Mouse (Mus musculus): ENCODE measurements around the gene Camk1d.
A peak's percentile ranks its signal among the peaks of the same experiment; 100 is the strongest.

The Camk1d gene

DNA sequence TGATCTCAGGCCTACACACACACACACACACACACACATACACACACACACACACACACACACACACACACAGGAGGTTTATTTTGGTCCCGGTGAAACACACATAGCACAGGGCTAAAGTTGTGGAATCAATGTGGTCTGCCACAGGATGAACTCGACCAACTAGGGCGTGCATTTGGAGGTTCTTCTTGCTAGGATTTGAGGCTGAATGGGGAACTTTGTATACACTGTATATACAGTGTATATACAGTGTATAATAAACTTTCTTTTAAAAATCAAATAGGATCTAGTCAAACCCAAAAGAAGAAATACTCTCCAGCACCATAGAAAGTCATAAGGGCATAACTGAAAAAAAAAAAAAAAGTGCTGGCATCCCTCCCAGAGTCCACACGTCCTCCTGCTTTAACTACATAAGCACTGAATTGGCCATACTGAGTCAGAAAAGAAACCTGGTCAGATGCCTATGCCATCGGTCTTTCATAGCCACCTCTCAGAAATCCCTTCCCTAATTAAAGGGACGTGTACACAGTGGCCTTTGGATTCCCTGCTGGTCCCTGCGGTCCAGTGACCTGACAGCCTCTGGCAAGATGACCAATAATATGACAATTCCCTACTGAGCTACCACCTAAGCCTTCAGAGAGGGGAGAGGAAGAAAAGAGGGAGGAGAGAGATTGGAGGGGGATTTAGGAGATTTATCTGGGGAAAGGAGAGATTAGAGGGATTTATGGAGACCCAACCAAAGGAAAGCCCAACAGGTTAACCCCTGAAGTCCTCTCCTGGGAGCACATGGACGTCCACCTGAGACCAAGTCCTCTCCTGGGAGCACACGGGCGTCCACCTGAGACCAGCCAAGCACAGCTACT lies 6.2 kb downstream of the Camk1d start:
- no peak for DNase-seq (ENCODE audit: low spot score)

DNA sequence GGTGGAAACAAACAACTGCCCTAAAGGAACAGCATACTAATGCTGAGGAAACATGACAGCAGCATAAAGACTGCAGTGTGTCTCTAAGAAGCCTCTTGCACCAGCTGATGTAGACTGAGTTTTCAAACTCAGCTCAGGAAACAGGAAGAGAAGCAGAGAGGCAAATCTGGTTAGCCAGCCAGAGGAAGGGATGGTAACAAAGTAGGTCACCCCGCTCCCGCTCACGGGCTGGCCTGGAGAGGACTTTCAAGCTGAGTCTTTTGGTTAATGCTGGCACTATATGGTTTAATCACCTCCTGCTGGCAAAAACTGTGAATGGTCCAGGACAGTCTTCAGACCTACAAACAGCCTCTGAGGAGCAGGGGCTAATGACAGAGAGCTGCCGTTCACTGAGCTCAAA lies 7.7 kb downstream of the Camk1d start:
- DNase-seq (ENCODE audit: low spot score), result no peak

- DNase-seq (ENCODE audit: low spot score), result no peak
These were observed 11.9 kb downstream of the Camk1d start for GRCm38 (mm10) chr2:5702370-5702769.

DNA sequence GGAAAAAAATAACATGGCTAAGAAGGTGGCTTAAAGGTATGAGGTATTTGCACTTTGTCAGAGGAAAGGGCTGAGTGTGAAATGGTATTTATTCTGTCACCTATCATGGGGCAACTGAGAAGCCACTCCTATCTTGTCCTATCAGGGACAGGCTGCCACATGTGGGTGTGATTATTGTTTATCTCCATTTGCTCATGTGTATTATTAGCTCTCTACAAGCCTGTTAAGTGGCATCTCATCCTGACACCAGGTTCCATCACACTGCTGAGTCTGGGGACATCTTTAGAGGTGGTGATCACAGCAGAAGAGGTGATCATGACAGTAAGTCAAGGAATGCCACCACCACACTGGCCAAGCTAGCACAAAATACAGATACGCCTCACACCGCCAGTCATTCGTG lies 13.4 kb downstream of the Camk1d start:
- no peak for DNase-seq (ENCODE audit: low spot score)

GRCm38 (mm10) chr2:5698451-5698850 lies 15.9 kb downstream of the Camk1d start:
- no peak for DNase-seq (ENCODE audit: low spot score)

DNA sequence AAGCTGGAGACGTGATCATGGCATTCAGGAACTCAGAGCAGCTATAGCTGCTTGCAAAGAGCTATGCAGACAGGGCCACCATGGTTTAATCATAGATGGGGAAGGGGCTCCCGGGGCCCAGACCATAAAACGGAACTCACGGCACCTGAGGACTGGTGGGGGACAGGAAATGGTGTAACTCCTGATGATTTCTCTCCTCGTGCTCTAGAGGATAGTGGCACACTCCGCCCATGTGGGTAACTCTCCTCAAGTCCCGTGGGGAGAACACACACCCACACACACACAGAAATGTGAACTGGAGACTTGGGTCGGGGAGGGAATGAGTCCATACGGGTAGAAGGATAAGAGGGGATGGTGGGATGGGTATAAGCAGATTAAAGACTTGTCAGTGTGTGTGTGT lies 20.2 kb downstream of the Camk1d start:
- no peak for DNase-seq (ENCODE audit: low spot score)

DNA sequence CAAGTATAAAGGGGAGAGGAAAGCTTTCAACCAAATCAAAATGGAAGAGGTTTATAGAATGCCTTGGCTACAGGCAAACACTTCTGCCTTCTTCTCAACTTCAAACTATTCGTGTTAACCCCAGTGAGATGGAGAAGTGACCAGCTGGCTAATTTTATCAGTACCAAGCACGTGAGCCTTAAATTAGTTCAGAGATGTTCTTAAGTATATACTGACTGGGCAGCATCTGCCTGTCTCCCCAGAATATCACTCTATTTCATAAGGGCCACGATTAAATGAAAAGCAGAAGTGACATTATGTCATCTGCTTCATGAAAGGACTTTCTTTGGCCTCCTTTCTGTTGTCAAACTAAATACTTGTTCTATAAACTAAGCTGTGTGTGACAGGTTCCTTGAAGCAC lies 22.6 kb downstream of the Camk1d start:
- no peak for DNase-seq (ENCODE audit: low spot score)

- DNase-seq (ENCODE audit: low spot score), result no peak
These were observed 30.9 kb downstream of the Camk1d start for GRCm38 (mm10) chr2:5683366-5683765.

DNA sequence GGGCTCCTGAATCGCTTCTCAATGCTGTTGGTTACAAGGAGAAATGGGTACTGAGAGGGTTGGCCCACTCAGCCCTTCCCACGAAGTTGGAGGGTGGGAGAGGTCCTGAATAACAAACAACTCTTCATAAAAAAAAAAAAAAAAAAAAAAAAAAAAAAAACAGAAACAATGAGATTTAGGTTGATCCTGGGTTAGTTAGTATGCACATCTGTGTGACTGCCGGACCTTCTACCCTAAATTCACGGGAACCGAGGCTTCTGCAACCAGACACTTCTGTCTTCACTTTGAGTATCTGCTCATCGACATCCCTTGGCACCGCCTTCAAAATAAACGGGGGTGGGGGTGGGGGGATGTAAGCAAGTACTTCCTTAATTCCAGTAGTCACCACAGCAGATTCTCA lies 32.4 kb downstream of the Camk1d start:
- DNase-seq (ENCODE audit: low spot score), result no peak

GRCm38 (mm10) chr2:5681302-5681701 lies 33.0 kb downstream of the Camk1d start:
- no peak for DNase-seq (ENCODE audit: low spot score)

DNA sequence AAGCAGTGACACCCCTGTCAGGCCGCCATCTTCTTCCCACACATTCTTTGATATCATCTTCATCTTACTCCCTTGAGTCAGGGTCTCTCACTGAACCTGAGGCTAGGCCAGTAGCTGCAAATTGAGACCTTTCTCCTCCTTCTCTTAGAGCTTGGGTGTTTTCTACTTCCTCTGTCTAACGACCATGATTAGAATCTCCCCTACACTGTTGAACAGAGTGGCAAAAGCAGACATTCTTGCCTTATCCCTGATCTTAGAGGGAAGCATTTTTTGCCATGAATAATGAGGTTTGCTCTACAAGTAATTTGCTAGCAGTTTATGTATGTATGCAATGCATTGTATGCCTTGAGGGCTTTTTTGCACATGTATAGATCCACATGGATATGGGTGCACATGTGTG lies 35.3 kb downstream of the Camk1d start:
- no peak for DNase-seq (ENCODE audit: low spot score)

- no peak for DNase-seq (ENCODE audit: low spot score)
These were observed 36.8 kb downstream of the Camk1d start for GRCm38 (mm10) chr2:5677472-5677871.

- no peak for DNase-seq (ENCODE audit: low spot score)
These were observed 37.5 kb downstream of the Camk1d start for GRCm38 (mm10) chr2:5676786-5677185.

DNA sequence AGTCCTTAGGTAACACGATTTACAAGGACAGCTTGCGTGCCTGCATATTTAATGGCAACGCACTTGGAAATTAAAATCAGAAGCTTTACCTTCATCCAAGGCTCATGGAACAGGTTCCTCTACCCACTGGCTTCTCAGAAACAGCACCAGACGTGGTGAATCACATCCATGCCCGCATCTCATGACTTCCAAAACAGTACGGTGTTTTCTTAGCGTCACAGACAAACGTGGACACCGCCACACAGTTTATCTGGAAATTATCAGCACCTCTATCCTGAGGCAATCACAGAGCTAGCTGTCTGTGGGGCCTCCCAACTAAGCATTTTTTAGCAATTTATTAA lies 38.2 kb downstream of the Camk1d start:
- peak; percentile 21 for DNase-seq (ENCODE audit: low spot score)

DNA sequence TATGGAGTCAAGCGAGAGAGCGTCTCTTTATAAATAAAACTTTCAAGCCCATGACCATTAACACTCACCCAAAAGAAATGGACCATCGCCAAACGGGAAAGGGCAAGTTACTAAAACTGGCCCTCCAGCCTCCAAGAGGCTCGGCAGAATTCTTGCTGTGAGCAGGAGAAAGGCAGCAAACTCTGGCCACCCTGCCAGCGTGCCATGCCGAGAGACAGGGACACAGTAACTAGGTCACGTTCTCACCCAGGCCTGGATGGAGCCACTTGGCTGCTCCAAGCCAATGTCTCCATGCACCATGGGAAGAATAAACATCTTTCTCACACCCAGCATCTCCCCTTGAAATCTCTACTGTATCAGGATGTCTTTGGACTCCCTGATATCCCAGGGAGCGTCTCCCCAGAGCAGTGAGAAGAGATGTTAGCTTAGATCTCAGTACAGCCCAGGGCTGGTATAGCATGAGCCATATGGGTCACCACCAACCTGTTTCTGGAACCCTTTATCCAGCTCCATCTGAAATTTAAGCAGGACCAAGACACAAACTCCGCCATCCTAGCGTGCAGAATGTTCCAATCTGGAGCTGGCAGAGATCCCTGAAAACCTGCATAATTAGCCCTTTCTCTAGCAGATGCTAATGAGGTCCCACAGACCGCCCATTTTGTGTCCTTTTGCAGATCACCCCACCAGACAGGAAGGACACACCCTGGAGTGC lies 38.7 kb downstream of the Camk1d start:
- DNase-seq (ENCODE audit: low spot score), result peak; percentile 48

- DNase-seq (ENCODE audit: low spot score), result no peak
These were observed 39.8 kb downstream of the Camk1d start for GRCm38 (mm10) chr2:5674512-5674911.

- DNase-seq (ENCODE audit: low spot score), result no peak
These were observed 40.5 kb downstream of the Camk1d start for GRCm38 (mm10) chr2:5673816-5674215.

DNA sequence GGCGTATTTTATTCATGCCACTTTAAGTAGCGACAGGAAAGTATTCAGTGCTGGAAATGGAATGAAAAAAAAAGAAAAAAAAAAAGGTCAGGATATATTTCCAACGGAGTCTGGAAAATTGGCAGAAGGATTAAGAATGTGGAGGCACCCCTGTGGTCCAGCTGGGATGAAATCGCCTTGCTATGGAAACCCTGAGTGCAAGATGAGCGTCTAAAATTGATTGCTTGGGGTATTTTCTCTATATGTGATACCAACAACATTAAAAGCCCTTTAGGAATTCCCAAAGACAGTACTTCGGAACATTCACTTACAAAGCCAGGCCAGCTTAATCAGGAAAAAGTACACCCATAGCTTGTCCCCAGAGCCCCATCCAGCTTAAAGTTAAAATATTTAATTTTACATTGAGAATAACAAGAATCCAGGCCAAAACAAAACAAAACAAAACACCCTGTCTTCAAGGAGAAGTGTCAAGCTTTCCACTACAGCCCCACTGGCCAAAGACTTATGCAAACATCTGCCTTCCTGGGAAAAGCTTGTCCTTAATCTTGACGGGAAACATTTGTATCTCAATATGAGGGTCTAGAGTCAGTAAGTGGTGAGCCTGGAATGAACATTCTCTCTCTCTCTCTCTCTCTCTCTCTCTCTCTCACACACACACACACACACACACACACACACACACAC lies 41.3 kb downstream of the Camk1d start:
- DNase-seq (ENCODE audit: low spot score), result no peak

DNA sequence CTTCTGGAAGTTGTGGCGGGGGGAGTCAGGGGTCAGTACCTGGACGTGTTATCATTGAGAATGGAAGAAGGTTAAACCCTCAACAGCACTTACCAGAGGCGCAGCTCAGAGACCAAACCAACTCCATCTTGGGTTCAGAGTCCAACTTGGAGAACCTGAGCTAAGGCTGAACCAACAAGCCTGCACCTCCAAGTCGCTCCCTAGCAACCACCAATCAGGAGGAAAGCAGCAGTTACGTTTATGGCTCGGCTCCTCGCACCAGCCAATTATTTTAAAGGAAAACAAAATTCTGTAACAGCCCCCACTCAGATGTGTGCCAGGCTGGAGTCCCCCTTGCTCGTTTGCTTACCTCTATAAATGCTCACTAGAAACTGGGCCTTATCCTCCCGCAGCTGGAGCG lies 44.2 kb downstream of the Camk1d start:
- no peak for DNase-seq (ENCODE audit: low spot score)

DNA sequence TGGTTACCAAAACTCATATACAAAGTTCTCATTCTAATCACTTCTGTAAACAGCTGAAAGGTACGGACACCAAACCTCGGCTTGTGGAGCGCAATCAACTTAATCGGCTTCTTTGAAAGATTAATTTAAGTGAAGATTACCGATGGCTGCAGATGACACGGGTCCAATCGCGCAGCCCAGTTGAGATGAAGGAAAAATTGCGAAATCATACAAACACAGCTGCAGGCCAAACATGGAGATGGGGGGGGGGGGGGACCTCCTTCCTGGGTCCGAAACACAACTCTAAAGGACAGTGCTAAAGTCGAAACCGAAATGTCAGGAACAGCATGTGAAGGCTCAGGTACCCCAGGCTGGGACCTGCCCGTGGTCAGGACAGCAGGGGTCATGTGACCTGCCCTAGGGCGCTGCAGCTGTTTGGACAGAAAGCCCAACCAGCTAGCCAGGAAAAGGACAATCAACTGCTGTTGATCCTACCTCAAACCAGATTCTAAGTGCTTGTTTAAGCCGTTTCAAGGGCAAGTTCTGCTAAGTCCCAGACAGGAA lies 44.7 kb downstream of the Camk1d start:
- DNase-seq (ENCODE audit: low spot score), result no peak

DNA sequence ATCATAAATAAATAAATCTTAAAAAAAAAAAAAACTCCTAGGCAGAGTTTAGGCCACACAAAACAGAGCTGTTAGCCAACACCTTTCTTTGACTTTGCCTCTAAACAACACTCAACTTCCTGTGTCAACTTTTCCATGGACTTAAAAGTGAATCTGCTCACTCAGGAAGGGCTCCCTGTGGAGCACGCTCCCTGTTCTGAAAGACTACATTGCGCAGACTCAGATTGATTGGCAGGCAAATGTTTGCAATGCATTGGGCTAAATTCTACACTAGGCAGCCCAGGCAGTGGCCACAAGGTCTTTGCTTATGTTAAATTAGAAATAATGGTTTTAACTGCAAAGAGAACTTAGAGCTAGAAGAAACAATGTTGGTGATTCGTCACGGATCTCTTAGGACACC lies 45.4 kb downstream of the Camk1d start:
- no peak for DNase-seq (ENCODE audit: low spot score)

DNA sequence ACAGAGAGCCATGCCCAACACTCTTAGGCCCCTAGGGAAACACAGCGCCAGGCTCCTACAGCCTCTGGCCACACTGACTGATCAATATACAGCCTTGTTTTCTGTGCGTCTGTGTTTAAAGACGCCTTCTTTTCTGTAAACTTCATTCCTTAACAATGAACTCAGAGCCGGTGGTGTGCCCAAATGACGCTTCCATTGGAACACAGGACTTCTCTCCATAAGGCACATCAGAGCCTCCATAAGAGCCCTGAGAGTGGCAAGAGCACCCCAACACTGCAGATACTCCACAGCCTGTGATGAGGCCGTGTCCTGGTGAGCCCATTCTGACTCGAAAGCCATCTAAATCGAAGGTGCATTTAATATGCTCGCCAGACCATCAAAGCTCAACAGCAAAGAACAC lies 50.8 kb downstream of the Camk1d start:
- no peak for DNase-seq (ENCODE audit: low spot score)

GRCm38 (mm10) chr2:5661946-5662345 lies 52.4 kb downstream of the Camk1d start:
- no peak for DNase-seq (ENCODE audit: low spot score)

Measured in left cerebral cortex, adult 11 months (tissue).